Mouse (Mus musculus) MEL (cell line): ENCODE measurements around the gene Arl13b. TPM values are rescaled to one million over a fixed set of nuclear protein-coding genes. Genes with fewer than 3 reads are reported as not detected.

Experiments
- DNase-seq: peaks from one replicate; pipeline ENCODE4 v3.0.0; 2011; ENCODE audit warnings: low read depth, low spot score
- H3K27ac ChIP-seq: 2 replicates; pipeline ENCODE4 v1.5.1; 2012; ENCODE audit warnings: low read depth, mild to moderate bottlenecking, control low read depth, low read length, moderate library complexity; ENCODE audit not compliant: control insufficient read depth
- H3K27me3 ChIP-seq, 2 experiments: fragments of 150-350 bp in 1 of 2; sonication (generic) in 1 of 2; 2 replicates each; pipeline ENCODE4 v1.6.1; 2012; ENCODE audit warnings: low read length in 2 of 2, mild to moderate bottlenecking in 2 of 2, improper control_type of control experiment in 1 of 2, moderate library complexity in 1 of 2; ENCODE audit not compliant: insufficient read depth in 2 of 2, control insufficient read depth in 1 of 2
- H3K36me3 ChIP-seq, 2 experiments: 2 replicates each; pipeline ENCODE4 v1.6.1; 2012 to 2014; ENCODE audit warnings: low read length in 2 of 2, improper control_type of control experiment in 1 of 2, inconsistent platforms in 1 of 2, mild to moderate bottlenecking in 1 of 2; ENCODE audit not compliant: insufficient read depth in 2 of 2, control insufficient read depth in 1 of 2
- H3K4me1 ChIP-seq, 2 experiments: fragments of 150-350 bp in 1 of 2; sonication (generic) in 1 of 2; 2 replicates each; pipeline ENCODE4 v1.6.1; 2012; ENCODE audit warnings: low read length in 2 of 2, improper control_type of control experiment in 1 of 2, mild to moderate bottlenecking in 1 of 2; ENCODE audit not compliant: insufficient read depth in 2 of 2, control insufficient read depth in 1 of 2
- H3K4me3 ChIP-seq, 2 experiments: fragments of 150-350 bp in 1 of 2; sonication (generic) in 1 of 2; 2 replicates each; pipeline ENCODE4 v1.5.1; 2012; ENCODE audit warnings: low read depth in 2 of 2, low read length in 2 of 2, mild to moderate bottlenecking in 2 of 2, moderate library complexity in 2 of 2, control low read depth in 1 of 2, improper control_type of control experiment in 1 of 2; ENCODE audit not compliant: control insufficient read depth in 1 of 2, insufficient read depth in 1 of 2
- H3K79me2 ChIP-seq: 2 replicates; pipeline ENCODE4 v1.6.1; 2012; ENCODE audit warnings: mild to moderate bottlenecking, low read length, moderate library complexity; ENCODE audit not compliant: control insufficient read depth, poor library complexity, insufficient read depth
- H3K9ac ChIP-seq: 2 replicates; pipeline ENCODE4 v1.6.1; 2012; ENCODE audit warnings: low read depth, mild to moderate bottlenecking, control low read depth, low read length, moderate library complexity; ENCODE audit not compliant: control insufficient read depth, poor library complexity, severe bottlenecking
- H3K9me3 ChIP-seq: fragments of 150-350 bp; sonication (generic); replicated peaks from 2 replicates; pipeline ENCODE4 v1.6.1; 2012; ENCODE audit warnings: mild to moderate bottlenecking, low read length, improper control_type of control experiment, moderate library complexity; ENCODE audit not compliant: insufficient read depth
- BHLHE40 ChIP-seq: IDR thresholded peaks from 2 replicates; pipeline ENCODE4 v1.6.1; 2012; ENCODE audit warnings: low read depth, mild to moderate bottlenecking, inconsistent platforms, low read length, improper control_type of control experiment, borderline replicate concordance
- CHD1 ChIP-seq: IDR thresholded peaks from 2 replicates; pipeline ENCODE4 v1.6.1; 2012; ENCODE audit warnings: low read depth, mild to moderate bottlenecking, inconsistent platforms, low read length, improper control_type of control experiment
- CTCF ChIP-seq, 3 experiments: IDR thresholded peaks in 2 of 3; conservative IDR thresholded peaks in 1 of 3; 2 replicates each; pipeline ENCODE4 v1.5.1; 2011 to 2012; ENCODE audit warnings: low read length in 3 of 3, low read depth in 2 of 3, mild to moderate bottlenecking in 2 of 3, improper control_type of control experiment in 1 of 3, inconsistent platforms in 1 of 3, mixed read lengths in 1 of 3, moderate library complexity in 1 of 3; ENCODE audit not compliant: control insufficient read depth in 1 of 3, insufficient read depth in 1 of 3, poor library complexity in 1 of 3, severe bottlenecking in 1 of 3
- E2F4 ChIP-seq: IDR thresholded peaks from 2 replicates; pipeline ENCODE4 v1.6.1; 2011; ENCODE audit warnings: low read depth, low read length, improper control_type of control experiment, borderline replicate concordance
- ELF1 ChIP-seq: IDR thresholded peaks from 2 replicates; pipeline ENCODE4 v1.6.1; 2014; ENCODE audit warnings: low read depth, mild to moderate bottlenecking, inconsistent platforms, low read length, improper control_type of control experiment, moderate library complexity
- ETS1 ChIP-seq: IDR thresholded peaks from 2 replicates; pipeline ENCODE4 v1.6.1; 2012; ENCODE audit warnings: low read depth, mild to moderate bottlenecking, inconsistent platforms, low read length, improper control_type of control experiment, moderate library complexity
- GATA1 ChIP-seq: IDR thresholded peaks from 2 replicates; pipeline ENCODE4 v1.6.1; 2011; ENCODE audit warnings: low read depth, low read length, improper control_type of control experiment
- JUND ChIP-seq: IDR thresholded peaks from 2 replicates; pipeline ENCODE4 v1.6.1; 2011; ENCODE audit warnings: low read depth, mild to moderate bottlenecking, improper control_type of control experiment, low read length
- MEF2A ChIP-seq: IDR thresholded peaks from 2 replicates; pipeline ENCODE4 v1.6.1; 2014; ENCODE audit warnings: low read depth, mild to moderate bottlenecking, inconsistent platforms, low read length, improper control_type of control experiment; ENCODE audit not compliant: poor library complexity, insufficient replicate concordance, severe bottlenecking; ENCODE audit errors: extremely low read depth
- NELFE ChIP-seq: IDR thresholded peaks from 2 replicates; pipeline ENCODE4 v1.6.1; 2011; ENCODE audit warnings: low read depth, low read length, improper control_type of control experiment
- NRF1 ChIP-seq: IDR thresholded peaks from 2 replicates; pipeline ENCODE4 v1.6.1; 2014; ENCODE audit warnings: low read depth, mild to moderate bottlenecking, inconsistent platforms, low read length, improper control_type of control experiment, moderate library complexity; ENCODE audit not compliant: poor library complexity, insufficient read depth, severe bottlenecking
- POLR2A ChIP-seq, 2 experiments: IDR thresholded peaks; 2 replicates each; pipeline ENCODE4 v1.6.1; 2011 to 2012; ENCODE audit warnings: low read length in 2 of 2, mild to moderate bottlenecking in 2 of 2, control low read depth in 1 of 2, improper control_type of control experiment in 1 of 2, low read depth in 1 of 2, moderate library complexity in 1 of 2; ENCODE audit not compliant: control insufficient read depth in 1 of 2, insufficient read depth in 1 of 2, poor library complexity in 1 of 2
- RAD21 ChIP-seq: IDR thresholded peaks from 2 replicates; pipeline ENCODE4 v1.6.1; 2011; ENCODE audit warnings: mild to moderate bottlenecking, low read depth, low read length, improper control_type of control experiment
- SIN3A ChIP-seq: IDR thresholded peaks from 2 replicates; pipeline ENCODE4 v1.6.1; 2012; ENCODE audit warnings: low read length, improper control_type of control experiment, inconsistent platforms
- SMC3 ChIP-seq: IDR thresholded peaks from 2 replicates; pipeline ENCODE4 v1.6.1; 2011; ENCODE audit warnings: low read depth, low read length, improper control_type of control experiment
- TAL1 ChIP-seq: IDR thresholded peaks from 2 replicates; pipeline ENCODE4 v1.6.1; 2012; ENCODE audit warnings: mild to moderate bottlenecking, inconsistent platforms, low read length, moderate library complexity, mixed read lengths
- TBP ChIP-seq: IDR thresholded peaks from 2 replicates; pipeline ENCODE4 v1.8.0; 2011; ENCODE audit warnings: low read depth, low read length, improper control_type of control experiment
- TCF12 ChIP-seq: IDR thresholded peaks from 2 replicates; pipeline ENCODE4 v1.6.1; 2014; ENCODE audit warnings: low read depth, mild to moderate bottlenecking, inconsistent platforms, low read length, improper control_type of control experiment, moderate library complexity
- UBTF ChIP-seq: IDR thresholded peaks from 2 replicates; pipeline ENCODE4 v1.6.1; 2012; ENCODE audit warnings: low read depth, mild to moderate bottlenecking, inconsistent platforms, low read length, improper control_type of control experiment, moderate library complexity, borderline replicate concordance; ENCODE audit not compliant: insufficient read depth
- USF1 ChIP-seq: IDR thresholded peaks from 2 replicates; pipeline ENCODE4 v1.6.1; 2014; ENCODE audit warnings: low read depth, mild to moderate bottlenecking, inconsistent platforms, low read length, improper control_type of control experiment, moderate library complexity
- ZKSCAN1 ChIP-seq: IDR thresholded peaks from 2 replicates; pipeline ENCODE4 v1.6.1; 2012; ENCODE audit warnings: low read depth, mild to moderate bottlenecking, inconsistent platforms, low read length, improper control_type of control experiment, moderate library complexity
- ZMIZ1 ChIP-seq: IDR thresholded peaks from 2 replicates; pipeline ENCODE4 v1.6.1; 2012; ENCODE audit warnings: low read depth, mild to moderate bottlenecking, inconsistent platforms, low read length, improper control_type of control experiment, moderate library complexity
- ZNF384 ChIP-seq: IDR thresholded peaks from 2 replicates; pipeline ENCODE4 v1.6.1; 2012; ENCODE audit warnings: low read depth, mild to moderate bottlenecking, inconsistent platforms, low read length, improper control_type of control experiment
- polyA plus RNA-seq, 2 experiments: library from polyadenylated mRNA; stranded (reverse) in 1 of 2; unstranded in 1 of 2; fragments of >175 nt in 1 of 2; fragments of >200 nt in 1 of 2; gene quantifications; 2 replicates each; pipeline versions ENCODE4 v1.2.1 to v1.2.4; 2012; ENCODE audit warnings: low replicate concordance in 2 of 2, low read depth in 1 of 2; ENCODE audit not compliant: insufficient read length in 2 of 2, insufficient read depth in 1 of 2, missing spikeins in 1 of 2
- total RNA-seq: library from RNA; depleted of rRNA; stranded (reverse); fragments of 300-350 nt; gene quantifications from 2 replicates; pipeline ENCODE4 v1.2.3, GENCODE M21; 2012

Arl13b gene
- total and polyA plus RNA-seq, 3 experiments: 3.2 to 4.3 TPM; not detected in 1

DNA sequence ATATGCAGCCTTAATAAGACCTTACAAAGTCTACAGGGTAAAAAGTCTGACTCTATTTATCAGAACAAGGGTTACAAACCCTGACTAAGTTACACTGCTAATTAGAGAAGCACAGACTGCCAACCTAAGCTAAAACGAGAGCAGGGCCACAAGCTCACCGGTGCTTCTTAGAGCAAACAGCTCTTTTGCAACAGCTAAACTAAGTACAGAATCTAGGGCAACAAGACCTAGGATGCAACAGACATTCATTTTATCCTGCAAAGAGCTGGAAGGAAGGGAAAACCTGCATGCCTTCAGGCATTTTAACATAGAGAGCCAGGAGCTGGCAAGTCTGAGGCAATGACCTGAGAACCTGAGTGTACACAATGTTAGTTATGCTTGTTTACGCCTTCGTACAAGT, 93.8 kb downstream of the Arl13b start:
- no peak for DNase-seq
- H3K27me3 ChIP-seq: no peaks in the 10 kb centered on the region
- H3K4me1 ChIP-seq: no peaks in the 10 kb centered on the region
- no peaks in the 10 kb centered on the region for H3K79me2 ChIP-seq
- TF ChIP-seq NELFE (no peak), UBTF (no peak), USF1 (no peak), NRF1 (no peak), CHD1 (no peak), SIN3A (no peak), TAL1 (no peak), TBP (no peak), BHLHE40 (no peak), ZKSCAN1 (no peak), ELF1 (no peak), TCF12 (no peak), ZMIZ1 (no peak), SMC3 (no peak), JUND (no peak), E2F4 (no peak)
- no peaks in the 10 kb centered on the region for H3K9me3 ChIP-seq
- no peak overlapping the region for H3K9ac ChIP-seq
- no peak overlapping the region for H3K27ac ChIP-seq
- no peak overlapping the region for H3K4me3 ChIP-seq
- H3K36me3 ChIP-seq: no peaks in the 10 kb centered on the region

DNA sequence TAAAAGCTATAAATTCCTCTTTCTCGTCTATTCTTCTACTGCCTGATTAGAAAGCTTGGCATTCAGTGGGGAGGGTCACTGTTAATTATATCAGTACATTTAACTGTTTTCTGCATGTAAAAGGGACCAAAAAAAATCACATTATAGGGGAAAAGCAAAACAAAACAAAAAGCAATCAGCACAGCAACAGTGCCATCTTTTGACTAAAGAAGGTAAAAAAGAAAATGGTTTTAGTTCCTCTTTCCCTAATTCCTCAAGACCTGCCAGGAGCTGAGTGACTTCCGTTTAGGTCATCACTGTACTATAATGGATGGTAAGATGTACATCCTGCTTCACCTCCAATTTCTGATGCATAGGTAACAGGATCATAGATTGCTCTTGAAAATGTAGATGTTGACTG, 101.0 kb downstream of the Arl13b start:
- Histone ChIP-seq H3K4me3 (no peak overlapping the region), H3K9ac (no peak overlapping the region), H3K4me1 (no peaks in the 10 kb centered on the region), H3K36me3 (no peaks in the 10 kb centered on the region), H3K27me3 (no peaks in the 10 kb centered on the region), H3K9me3 (no peaks in the 10 kb centered on the region), H3K27ac (no peak overlapping the region), H3K79me2 (no peaks in the 10 kb centered on the region)
- TF ChIP-seq GATA1 (no peak), ZMIZ1 (no peak), CTCF (IDR thresholded peaks at IDR 0.05 in 2 of 3, conservative IDR thresholded peaks at IDR 0.05 in 1 of 3; ENCODE audit: control insufficient read depth in 1 of 3, insufficient read depth in 1 of 3, low read depth in 2 of 3, low read length in 3 of 3, poor library complexity in 1 of 3, severe bottlenecking in 1 of 3) (peak in 1 of 3 experiments; percentile 41; a peak in 2 of 6 replicates), BHLHE40 (no peak), ZKSCAN1 (no peak), ZNF384 (no peak), RAD21 (peak; percentile 48), CHD1 (no peak), POLR2A (IDR thresholded peaks at IDR 0.05; ENCODE audit: control insufficient read depth in 1 of 2, insufficient read depth in 1 of 2, low read depth in 1 of 2, low read length in 2 of 2, poor library complexity in 1 of 2) (no peak), ETS1 (no peak), MEF2A (no peak), TAL1 (no peak), SMC3 (peak; percentile 24)
- peak; percentile 23 for DNase-seq
